Mouse (Mus musculus) heart, embryonic 16.5 days (tissue): ENCODE results near the gene Gm10644. TPM values are rescaled to one million over a fixed set of nuclear protein-coding genes. Genes with fewer than 3 reads are reported as not detected.

Source experiments
- ATAC-seq: fragments of 200-750 bp; cut with Nextera tagmentation; replicated peaks from 2 replicates; pipeline ENCODE4 v1.8.0; 2017; ENCODE audit warnings: moderate number of reproducible peaks; ENCODE audit not compliant: insufficient read depth, low FRiP score; ENCODE audit errors: extremely low read depth
- H3K27ac ChIP-seq: fragments of 300-500 bp; sonication (generic); 2 replicates; pipeline ENCODE4 v1.5.1; 2014; ENCODE audit warnings: mild to moderate bottlenecking, low read length, control low read depth, moderate library complexity
- H3K27me3 ChIP-seq: fragments of 300-500 bp; sonication (generic); 2 replicates; pipeline ENCODE4 v1.6.1; 2014; ENCODE audit warnings: low read length, mixed read lengths; ENCODE audit not compliant: control insufficient read depth, insufficient read depth
- H3K36me3 ChIP-seq: fragments of 300-500 bp; sonication (generic); 2 replicates; pipeline ENCODE4 v1.6.1; 2014; ENCODE audit not compliant: control insufficient read depth, insufficient read depth
- H3K4me1 ChIP-seq: fragments of 300-500 bp; sonication (generic); 2 replicates; pipeline ENCODE4 v1.6.1; 2014; ENCODE audit warnings: low read length, mixed read lengths; ENCODE audit not compliant: control insufficient read depth, insufficient read depth
- H3K4me2 ChIP-seq: fragments of 300-500 bp; sonication (generic); 2 replicates; pipeline ENCODE4 v1.6.1; 2014; ENCODE audit warnings: low read depth, mild to moderate bottlenecking, control low read depth, low read length
- H3K4me3 ChIP-seq: fragments of 300-500 bp; sonication (generic); 2 replicates; pipeline ENCODE4 v1.5.1; 2014; ENCODE audit warnings: mild to moderate bottlenecking, control low read depth, low read length
- H3K9ac ChIP-seq: fragments of 300-500 bp; sonication (generic); 2 replicates; pipeline ENCODE4 v1.6.1; 2014; ENCODE audit warnings: low read length, control low read depth
- H3K9me3 ChIP-seq: fragments of 300-500 bp; sonication (generic); replicated peaks from 2 replicates; pipeline ENCODE4 v1.6.1; 2016; ENCODE audit warnings: low read length; ENCODE audit not compliant: control insufficient read depth
- WGBS: fragments of 180-500 bp; shearing (Covaris S2); extraction: QIAGEN DNeasy Blood & Tissue Kit; methylation state at CpG from one replicate; pipeline ENCODE4 v1.1.7; 2014; 5-methylcytosine and 5-hydroxymethylcytosine counted together
- polyA plus RNA-seq: library from polyadenylated mRNA; unstranded; fragments of >200 nt; fragmentation: Nextera tagmentation; extraction: Ambion mirVana; gene quantifications from 2 replicates; pipeline ENCODE4 v1.2.1, GENCODE M21; 2015

The Gm10644 gene
- polyA plus RNA-seq, 1 experiment from 2014 or later, result 1.2 TPM

DNA sequence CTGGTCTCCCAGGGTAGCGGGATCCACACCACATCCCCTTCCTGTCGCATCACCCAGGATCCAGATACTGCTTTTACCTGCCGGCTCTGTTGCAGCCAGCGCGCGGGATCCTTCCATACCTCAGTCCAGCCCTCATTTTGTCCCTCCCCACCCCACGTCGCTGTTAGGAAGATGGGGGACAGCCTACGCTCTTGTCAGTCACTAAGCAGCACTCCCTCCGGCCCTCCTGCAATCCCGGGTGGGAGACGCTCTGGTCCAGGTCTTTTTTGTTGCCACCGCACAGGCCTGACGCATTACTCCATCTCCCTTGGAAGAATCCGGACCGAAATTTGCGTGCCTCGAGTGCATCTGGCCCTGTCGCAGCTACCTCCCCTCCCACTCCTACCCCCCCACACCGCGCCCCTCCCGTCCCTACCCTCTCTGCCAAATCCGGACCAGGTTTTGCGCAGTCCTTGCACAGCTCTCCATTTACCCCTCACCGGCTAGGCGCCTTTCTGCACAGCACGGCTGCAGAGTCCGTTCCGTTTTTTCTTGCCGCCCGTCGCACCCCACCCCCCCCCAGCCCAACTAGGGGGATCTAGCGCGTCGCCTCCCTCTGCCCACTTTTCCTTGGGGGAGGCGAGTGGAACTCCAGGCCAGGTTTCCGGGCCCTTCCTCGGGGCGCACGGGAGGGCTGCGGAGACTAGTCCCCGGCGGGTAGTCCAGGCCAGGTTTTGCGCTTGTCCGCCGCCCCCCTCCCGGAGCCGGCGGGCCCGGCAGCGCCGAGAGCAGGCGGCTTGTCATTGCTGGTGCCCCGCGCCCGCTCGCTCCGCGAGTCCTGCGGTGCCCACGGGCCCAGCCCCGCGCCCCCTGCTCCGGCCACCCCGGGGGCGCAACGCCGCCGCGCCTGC, 55.4 kb downstream of the Gm10644 start, which contains the start of gene Adgrl1:
Adgrl1 (plus strand) TSS at position 743 of the 890 bp plus-strand sequence.
- peak within 1 kb of the TSS; percentile 91 for H3K27ac ChIP-seq
- H3K9me3 ChIP-seq, result no peaks in the 10 kb centered on the region
- no peaks in the 10 kb centered on the region for H3K36me3 ChIP-seq
- under 1% methylated on average over 67 of the region's 70 CpGs for WGBS
- ATAC-seq, result peak; percentile 88
- peaks cover 29% of the 10 kb centered on the region for H3K4me1 ChIP-seq
- H3K4me2 ChIP-seq, result peak within 1 kb of the TSS; percentile 99
- peak within 1 kb of the TSS; percentile 90 for H3K4me3 ChIP-seq
- H3K9ac ChIP-seq, result peak within 1 kb of the TSS; percentile 90
- H3K27me3 ChIP-seq, result peaks cover 11% of the 10 kb centered on the region

DNA sequence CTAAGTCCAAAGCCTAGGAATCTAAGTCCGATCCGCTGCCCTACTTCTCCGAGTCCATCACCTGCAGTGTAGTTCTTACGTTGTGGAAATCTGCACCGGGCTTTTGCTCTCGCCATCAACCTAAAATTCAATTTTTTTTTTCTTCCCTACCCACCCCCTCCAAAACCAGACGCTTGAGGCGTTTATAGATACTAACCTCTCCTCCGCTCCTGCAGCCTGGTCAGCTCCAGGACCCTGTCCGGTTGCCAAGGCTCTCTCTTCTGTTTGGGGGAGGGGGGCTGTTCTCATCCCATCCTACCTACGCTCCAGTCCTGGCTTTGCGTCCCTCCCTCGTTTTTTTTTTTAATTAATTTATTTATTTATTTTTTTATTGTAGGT, 56.0 kb downstream of the Gm10644 start:
- H3K4me1 ChIP-seq, result peaks cover 27% of the 10 kb centered on the region
- H3K4me2 ChIP-seq, result peak overlapping the region; percentile 99
- H3K27me3 ChIP-seq, result peaks cover 17% of the 10 kb centered on the region
- WGBS, result under 1% methylated on average over 13 of the region's 13 CpGs
- H3K4me3 ChIP-seq, result peak overlapping the region; percentile 90
- no peaks in the 10 kb centered on the region for H3K36me3 ChIP-seq
- no peaks in the 10 kb centered on the region for H3K9me3 ChIP-seq
- H3K27ac ChIP-seq, result peak overlapping the region; percentile 91
- ATAC-seq, result no peak; the same call in none of the 2 replicates
- peak overlapping the region; percentile 90 for H3K9ac ChIP-seq

DNA sequence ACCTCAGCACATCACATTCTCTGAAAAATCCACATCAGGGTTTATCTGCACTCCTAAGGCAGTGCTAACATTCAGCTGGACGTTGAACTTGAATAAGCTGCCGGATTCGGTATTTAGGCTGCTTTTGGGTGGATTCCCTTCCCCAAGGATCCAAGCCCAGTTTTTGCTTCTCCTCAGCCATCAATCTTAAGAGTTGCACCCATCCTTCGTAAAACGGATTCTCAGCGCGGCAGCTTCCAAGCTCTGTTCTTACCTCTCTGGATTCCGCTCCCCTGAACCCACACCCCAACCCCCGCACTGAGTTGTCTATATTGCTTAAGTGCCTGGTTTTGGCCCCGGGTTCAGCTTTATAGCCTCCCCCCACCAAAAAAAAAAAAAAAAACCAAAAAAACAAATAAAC, 56.5 kb downstream of the Gm10644 start:
- Histone ChIP-seq H3K27ac (peak overlapping the region; percentile 91), H3K9ac (no peak overlapping the region), H3K4me2 (peak overlapping the region; percentile 99), H3K4me3 (peak overlapping the region; percentile 90), H3K9me3 (no peaks in the 10 kb centered on the region), H3K36me3 (no peaks in the 10 kb centered on the region), H3K4me1 (peaks cover 21% of the 10 kb centered on the region), H3K27me3 (peaks cover 17% of the 10 kb centered on the region)
- no peak for ATAC-seq
- 15% methylated on average over 10 of the region's 10 CpGs for whole genome bisulfite sequencing

DNA sequence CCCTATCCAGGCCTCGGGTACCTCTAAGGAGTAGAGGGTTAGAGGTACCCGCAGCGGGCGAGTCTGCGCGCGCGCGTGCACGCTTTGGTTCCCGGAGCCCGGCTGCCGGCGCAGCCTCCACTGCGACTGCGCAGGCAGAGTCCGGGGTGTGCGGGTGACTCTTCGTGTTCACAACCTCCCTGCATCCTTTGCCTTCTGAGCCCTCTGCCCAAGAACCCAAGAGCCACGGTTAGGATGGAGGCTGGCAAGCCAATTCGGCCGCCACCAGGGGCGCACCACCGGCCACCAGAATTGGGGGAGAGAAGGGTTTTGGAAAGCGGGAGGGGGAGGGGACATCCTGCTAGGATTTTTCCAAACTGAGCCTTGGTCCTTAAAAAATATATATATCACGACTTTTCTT, 57.8 kb downstream of the Gm10644 start:
- Histone ChIP-seq H3K27ac (no peak overlapping the region), H3K4me1 (peaks cover 12% of the 10 kb centered on the region), H3K4me3 (peak overlapping the region; percentile 30), H3K9ac (no peak overlapping the region), H3K9me3 (no peaks in the 10 kb centered on the region), H3K27me3 (peaks cover 17% of the 10 kb centered on the region), H3K4me2 (peak overlapping the region; percentile 63), H3K36me3 (no peaks in the 10 kb centered on the region)
- ATAC-seq, result no peak
- WGBS, result 3% methylated on average over 26 of the region's 26 CpGs

DNA sequence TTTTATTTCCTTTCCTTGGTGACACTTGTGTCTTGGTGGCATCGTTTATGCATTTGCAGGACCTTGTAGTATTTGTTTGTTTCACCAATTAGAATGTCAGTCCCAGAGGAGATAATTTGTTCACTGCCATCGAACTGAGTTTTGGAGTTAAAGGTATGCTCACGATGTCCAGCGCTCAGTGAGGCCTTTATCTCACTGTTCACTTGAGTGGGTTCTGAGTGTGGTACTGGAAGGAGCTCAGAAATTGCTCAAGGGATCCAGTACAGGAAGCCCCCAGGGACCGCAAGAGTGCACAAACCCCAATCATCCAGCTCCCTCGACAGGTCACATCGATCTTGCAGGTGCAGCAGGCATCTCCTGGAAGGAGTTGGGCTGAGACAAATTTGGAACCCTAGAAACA, 58.5 kb downstream of the Gm10644 start:
- Histone ChIP-seq H3K4me2 (no peak overlapping the region), H3K4me3 (no peak overlapping the region), H3K4me1 (peaks cover 7% of the 10 kb centered on the region; the same call in 1 of the 2 replicates), H3K36me3 (no peaks in the 10 kb centered on the region), H3K9ac (no peak overlapping the region), H3K9me3 (no peaks in the 10 kb centered on the region), H3K27ac (no peak overlapping the region), H3K27me3 (peaks cover 17% of the 10 kb centered on the region)
- WGBS, result 82% methylated on average over 7 of the region's 7 CpGs
- ATAC-seq, result no peak

DNA sequence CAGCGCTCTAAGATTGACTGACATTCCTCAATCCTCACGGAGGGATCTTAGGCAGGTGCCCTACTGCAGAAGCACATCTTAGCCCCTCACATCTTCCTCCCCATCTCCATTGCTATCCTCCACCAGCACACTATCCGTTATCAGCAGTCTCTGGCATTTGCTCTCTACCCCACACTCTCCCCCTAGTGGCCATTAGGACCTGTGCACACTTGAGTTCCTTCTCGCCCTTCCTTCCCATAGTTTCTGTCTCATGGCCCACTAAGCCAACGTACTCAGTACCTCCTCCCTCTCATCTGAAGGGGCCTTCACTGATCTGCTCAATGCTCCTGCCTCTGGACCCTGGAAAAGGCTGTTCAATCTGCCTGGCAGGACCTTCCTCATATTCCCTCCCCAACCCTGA, 59.1 kb downstream of the Gm10644 start:
- H3K9ac ChIP-seq, result no peak overlapping the region
- H3K27me3 ChIP-seq, result peaks cover 17% of the 10 kb centered on the region
- 6% methylated on average over 5 of the region's 5 CpGs for WGBS
- no peak overlapping the region for H3K4me3 ChIP-seq
- no peaks in the 10 kb centered on the region for H3K9me3 ChIP-seq
- no peaks in the 10 kb centered on the region for H3K36me3 ChIP-seq
- 0 out of 2 replicates have a peak, but pooled peaks cover 3% of the 10 kb centered on the region for H3K4me1 ChIP-seq
- H3K27ac ChIP-seq, result no peak overlapping the region
- no peak for ATAC-seq
- no peak overlapping the region for H3K4me2 ChIP-seq

DNA sequence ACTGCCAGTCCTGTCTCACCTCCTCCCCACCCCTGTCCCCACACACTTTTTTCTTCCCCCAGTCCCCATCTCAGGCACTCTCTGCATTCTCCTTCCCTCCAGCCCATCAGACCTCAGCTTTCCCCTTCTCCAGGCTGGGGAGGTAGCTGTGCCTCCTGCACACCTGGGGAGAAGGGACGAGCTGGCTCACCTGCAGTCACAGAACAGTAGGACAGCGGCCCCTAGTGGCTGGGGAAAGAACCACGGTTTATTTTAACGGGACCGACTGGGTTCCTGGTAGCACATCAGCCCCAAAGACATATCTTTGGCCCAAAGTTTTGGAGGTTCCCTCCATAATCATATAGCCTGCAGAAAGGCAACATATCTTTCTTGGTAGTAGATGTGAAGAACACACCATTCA, 61.1 kb downstream of the Gm10644 start:
- Histone ChIP-seq H3K9ac (no peak overlapping the region), H3K4me1 (0 out of 2 replicates have a peak, but pooled peaks cover 3% of the 10 kb centered on the region), H3K36me3 (no peaks in the 10 kb centered on the region), H3K9me3 (no peaks in the 10 kb centered on the region), H3K27ac (no peak overlapping the region), H3K27me3 (peaks cover 17% of the 10 kb centered on the region), H3K4me3 (no peak overlapping the region), H3K4me2 (no peak overlapping the region)
- no peak for ATAC-seq
- 2% methylated on average over 5 of the region's 5 CpGs for WGBS

DNA sequence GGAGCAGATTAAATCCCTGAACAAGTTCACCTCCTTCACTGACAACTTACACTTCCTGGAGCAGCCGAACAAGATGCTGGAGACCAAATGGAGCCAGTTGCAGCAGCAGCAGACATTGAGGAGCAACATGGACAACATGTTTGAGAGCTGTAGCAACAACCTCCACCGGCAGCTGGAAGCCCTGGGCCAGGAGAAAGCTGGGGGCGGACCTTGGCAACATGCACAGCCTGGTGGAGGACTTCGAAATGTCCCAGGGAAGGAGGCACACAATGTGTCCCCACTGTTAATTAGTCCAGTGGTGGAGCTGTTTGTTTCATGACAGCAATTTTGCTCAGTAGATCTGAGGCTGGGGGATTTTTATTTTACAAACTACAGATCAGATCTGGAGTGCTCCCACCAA, 62.9 kb downstream of the Gm10644 start:
- no peak overlapping the region for H3K4me3 ChIP-seq
- no peak overlapping the region for H3K9ac ChIP-seq
- 0 out of 2 replicates have a peak, but pooled peaks cover 3% of the 10 kb centered on the region for H3K4me1 ChIP-seq
- H3K27ac ChIP-seq, result no peak overlapping the region
- ATAC-seq, result no peak
- H3K36me3 ChIP-seq, result no peaks in the 10 kb centered on the region
- H3K27me3 ChIP-seq, result peaks cover 17% of the 10 kb centered on the region
- H3K9me3 ChIP-seq, result no peaks in the 10 kb centered on the region
- no peak overlapping the region for H3K4me2 ChIP-seq
- 51% methylated on average over 4 of the region's 4 CpGs for WGBS

DNA sequence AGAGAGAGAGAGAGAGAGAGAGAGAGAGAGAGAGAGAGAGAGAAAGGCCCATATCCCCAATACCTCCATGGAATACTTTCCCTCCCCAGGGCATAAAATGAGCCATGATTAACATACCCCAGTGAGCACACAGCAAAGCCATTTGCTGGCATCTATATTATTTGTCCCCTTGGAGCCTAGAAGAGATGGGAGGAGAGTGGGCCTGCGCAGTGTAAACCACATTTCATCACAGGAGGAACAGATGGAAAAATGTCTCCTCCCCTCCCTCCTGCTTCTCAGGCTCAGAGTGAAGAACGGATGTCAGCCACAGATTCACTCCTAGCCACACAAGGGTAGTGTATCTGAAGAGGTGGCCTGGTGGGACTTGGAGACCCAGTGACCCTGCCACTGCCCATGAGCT, 66.6 kb downstream of the Gm10644 start:
- ATAC-seq, result no peak
- WGBS, result 60% methylated on average over 2 of the region's 2 CpGs

More for the DNA sequence above, 66.6 kb downstream of the Gm10644 start:
- Histone ChIP-seq H3K4me2 (no peak overlapping the region), H3K36me3 (no peaks in the 10 kb centered on the region), H3K9ac (no peak overlapping the region), H3K27me3 (no peaks in the 10 kb centered on the region), H3K9me3 (no peaks in the 10 kb centered on the region), H3K4me3 (no peak overlapping the region), H3K27ac (no peak overlapping the region), H3K4me1 (0 out of 2 replicates have a peak, but pooled peaks cover 3% of the 10 kb centered on the region)
